Mouse (Mus musculus): Measurements from ENCODE around the gene Timp3. TPM values are rescaled to one million over a fixed set of nuclear protein-coding genes. Genes with fewer than 3 reads are reported as not detected.

Timp3 gene
- total and polyA plus RNA-seq, 2 experiments from 2014 or later = 33.6 to 62.9 TPM

- ATAC-seq (no peak), DNase-seq (no peak)
- Histone ChIP-seq H3K27ac (ENCODE audit: low read depth, low read length) (peak overlapping the region; percentile 9; the same call in 1 of the 2 replicates), H3K4me2 (ENCODE audit: low read depth) (no peak overlapping the region), H3K9me3 (ENCODE audit: low read length) (no peaks in the 10 kb centered on the region), H3K4me3 (ENCODE audit: low read depth, low read length) (no peak overlapping the region), H3K4me1 (ENCODE audit: insufficient read depth) (peaks cover 11% of the 10 kb centered on the region; the same call in 1 of the 2 replicates), H3K9ac (no peak overlapping the region), H3K36me3 (ENCODE audit: insufficient read depth) (no peaks in the 10 kb centered on the region), H3K27me3 (ENCODE audit: insufficient read depth, low read length) (no peaks in the 10 kb centered on the region)
- WGBS = 87% methylated on average over 3 of the region's 3 CpGs
- TF ChIP-seq CTCF (IDR thresholded peaks at IDR 0.05; ENCODE audit: low read depth) = no peak
Measured at GRCm38 (mm10) chr10:86332942-86333341, 32.8 kb downstream of the Timp3 start.

- no peak overlapping the region for H3K9ac ChIP-seq
- TF ChIP-seq CTCF (IDR thresholded peaks at IDR 0.05; ENCODE audit: low read depth) = no peak
Measured at GRCm38 (mm10) chr10:86334581-86334980, 34.4 kb downstream of the Timp3 start.

GRCm38 (mm10) chr10:86336506-86336905, 36.3 kb downstream of the Timp3 start:
- H3K9me3 ChIP-seq (ENCODE audit: low read length) = no peaks in the 10 kb centered on the region
- no peaks in the 10 kb centered on the region for H3K27me3 ChIP-seq (ENCODE audit: insufficient read depth, low read length)
- 23% methylated on average over 1 of the region's 1 CpGs for WGBS
- no peak for TF ChIP-seq CTCF (IDR thresholded peaks at IDR 0.05; ENCODE audit: low read depth)
- peaks cover 5% of the 10 kb centered on the region; the same call in 1 of the 2 replicates for H3K4me1 ChIP-seq (ENCODE audit: insufficient read depth)
- H3K4me3 ChIP-seq (ENCODE audit: low read depth, low read length) = no peak overlapping the region
- H3K36me3 ChIP-seq (ENCODE audit: insufficient read depth) = no peaks in the 10 kb centered on the region
- no peak overlapping the region for H3K27ac ChIP-seq (ENCODE audit: low read depth, low read length)
- no peak overlapping the region for H3K9ac ChIP-seq
- H3K4me2 ChIP-seq (ENCODE audit: low read depth) = no peak overlapping the region
- no peak for ATAC-seq
- DNase-seq = no peak

More at GRCm38 (mm10) chr10:86334581-86334980, 34.4 kb downstream of the Timp3 start:
- peaks cover 11% of the 10 kb centered on the region; the same call in 1 of the 2 replicates for H3K4me1 ChIP-seq (ENCODE audit: insufficient read depth)
- H3K4me3 ChIP-seq (ENCODE audit: low read depth, low read length) = no peak overlapping the region
- H3K36me3 ChIP-seq (ENCODE audit: insufficient read depth) = no peaks in the 10 kb centered on the region
- ATAC-seq (no peak), DNase-seq (no peak)
- no peaks in the 10 kb centered on the region for H3K9me3 ChIP-seq (ENCODE audit: low read length)
- no peak overlapping the region for H3K4me2 ChIP-seq (ENCODE audit: low read depth)
- WGBS = 61% methylated on average over 8 of the region's 8 CpGs
- H3K27me3 ChIP-seq (ENCODE audit: insufficient read depth, low read length) = no peaks in the 10 kb centered on the region
- no peak overlapping the region for H3K27ac ChIP-seq (ENCODE audit: low read depth, low read length)

GRCm38 (mm10) chr10:86337239-86337638, 37.1 kb downstream of the Timp3 start:
- no peak overlapping the region for H3K4me3 ChIP-seq (ENCODE audit: low read depth, low read length)
- no peak overlapping the region for H3K9ac ChIP-seq
- TF ChIP-seq CTCF (IDR thresholded peaks at IDR 0.05; ENCODE audit: low read depth) = no peak
- no peak overlapping the region for H3K27ac ChIP-seq (ENCODE audit: low read depth, low read length)
- ATAC-seq (no peak), DNase-seq (no peak)
- 37% methylated on average over 3 of the region's 3 CpGs for WGBS
- no peaks in the 10 kb centered on the region for H3K4me1 ChIP-seq (ENCODE audit: insufficient read depth)
- H3K36me3 ChIP-seq (ENCODE audit: insufficient read depth) = no peaks in the 10 kb centered on the region
- H3K9me3 ChIP-seq (ENCODE audit: low read length) = no peaks in the 10 kb centered on the region
- no peak overlapping the region for H3K4me2 ChIP-seq (ENCODE audit: low read depth)
- H3K27me3 ChIP-seq (ENCODE audit: insufficient read depth, low read length) = no peaks in the 10 kb centered on the region

GRCm38 (mm10) chr10:86338121-86338715, 38.0 kb downstream of the Timp3 start:
- H3K27ac ChIP-seq (ENCODE audit: low read depth, low read length) = no peak overlapping the region
- DNase-seq = no peak
- no peak overlapping the region for H3K9ac ChIP-seq
- 37% methylated on average over 4 of the region's 4 CpGs for WGBS
- ATAC-seq = no peak
- H3K9me3 ChIP-seq (ENCODE audit: low read length) = no peaks in the 10 kb centered on the region
- TF ChIP-seq CTCF (IDR thresholded peaks at IDR 0.05; ENCODE audit: low read depth) = no peak
- no peaks in the 10 kb centered on the region for H3K36me3 ChIP-seq (ENCODE audit: insufficient read depth)
- no peaks in the 10 kb centered on the region for H3K4me1 ChIP-seq (ENCODE audit: insufficient read depth)
- no peaks in the 10 kb centered on the region for H3K27me3 ChIP-seq (ENCODE audit: insufficient read depth, low read length)
- H3K4me2 ChIP-seq (ENCODE audit: low read depth) = no peak overlapping the region
- H3K4me3 ChIP-seq (ENCODE audit: low read depth, low read length) = no peak overlapping the region

GRCm38 (mm10) chr10:86339121-86339520, 38.9 kb downstream of the Timp3 start:
- Histone ChIP-seq H3K36me3 (ENCODE audit: insufficient read depth) (0 out of 2 replicates have a peak, but pooled peaks cover under 1% of the 10 kb centered on the region), H3K4me2 (ENCODE audit: low read depth) (no peak overlapping the region), H3K27ac (ENCODE audit: low read depth, low read length) (no peak overlapping the region; the same call in 1 of the 2 replicates), H3K9ac (no peak overlapping the region), H3K4me1 (ENCODE audit: insufficient read depth) (no peaks in the 10 kb centered on the region), H3K27me3 (ENCODE audit: insufficient read depth, low read length) (no peaks in the 10 kb centered on the region), H3K9me3 (ENCODE audit: low read length) (no peaks in the 10 kb centered on the region), H3K4me3 (ENCODE audit: low read depth, low read length) (no peak overlapping the region)
- DNase-seq = no peak
- TF ChIP-seq CTCF (IDR thresholded peaks at IDR 0.05; ENCODE audit: low read depth) = no peak
- WGBS = 85% methylated on average over 4 of the region's 4 CpGs
- no peak for ATAC-seq

- ATAC-seq = peak; percentile 49
Measured at GRCm38 (mm10) chr10:86339649-86340379, 39.6 kb downstream of the Timp3 start.

More at GRCm38 (mm10) chr10:86339649-86340379, 39.6 kb downstream of the Timp3 start:
- H3K4me1 ChIP-seq (ENCODE audit: insufficient read depth) = no peaks in the 10 kb centered on the region
- H3K9ac ChIP-seq = no peak overlapping the region
- WGBS = 60% methylated on average over 2 of the region's 2 CpGs
- no peak overlapping the region for H3K4me3 ChIP-seq (ENCODE audit: low read depth, low read length)
- peak overlapping the region; percentile 29; the same call in 1 of the 2 replicates for H3K27ac ChIP-seq (ENCODE audit: low read depth, low read length)
- H3K9me3 ChIP-seq (ENCODE audit: low read length) = no peaks in the 10 kb centered on the region
- H3K36me3 ChIP-seq (ENCODE audit: insufficient read depth) = 0 out of 2 replicates have a peak, but pooled peaks cover 6% of the 10 kb centered on the region
- no peaks in the 10 kb centered on the region for H3K27me3 ChIP-seq (ENCODE audit: insufficient read depth, low read length)
- TF ChIP-seq CTCF (IDR thresholded peaks at IDR 0.05; ENCODE audit: low read depth) = no peak
- no peak overlapping the region for H3K4me2 ChIP-seq (ENCODE audit: low read depth)
- DNase-seq = peak; percentile 65

Measured in forebrain, postnatal 0 days (tissue).